Mouse (Mus musculus) mesoderm, embryonic 11.5 days (tissue): ENCODE results near the gene Cts7.

Experiments
- DNase-seq: peaks from one replicate; pipeline ENCODE4 v3.0.0-alpha.2; 2012; ENCODE audit warnings: low read depth, low spot score

Gene Cts7

GRCm38 (mm10) chr13:61358097-61358496, at the start of gene Cts7:
Gene Cts7, minus strand, starts transcription at chr13:61358197.
- DNase-seq = no peak
